Mouse (Mus musculus): Measurements from ENCODE around the gene Ucn2. TPM values are rescaled to one million over a fixed set of nuclear protein-coding genes. Genes with fewer than 3 reads are reported as not detected.

Ucn2 gene
- polyA plus RNA-seq, 1 experiment, result 0.09 TPM

DNA sequence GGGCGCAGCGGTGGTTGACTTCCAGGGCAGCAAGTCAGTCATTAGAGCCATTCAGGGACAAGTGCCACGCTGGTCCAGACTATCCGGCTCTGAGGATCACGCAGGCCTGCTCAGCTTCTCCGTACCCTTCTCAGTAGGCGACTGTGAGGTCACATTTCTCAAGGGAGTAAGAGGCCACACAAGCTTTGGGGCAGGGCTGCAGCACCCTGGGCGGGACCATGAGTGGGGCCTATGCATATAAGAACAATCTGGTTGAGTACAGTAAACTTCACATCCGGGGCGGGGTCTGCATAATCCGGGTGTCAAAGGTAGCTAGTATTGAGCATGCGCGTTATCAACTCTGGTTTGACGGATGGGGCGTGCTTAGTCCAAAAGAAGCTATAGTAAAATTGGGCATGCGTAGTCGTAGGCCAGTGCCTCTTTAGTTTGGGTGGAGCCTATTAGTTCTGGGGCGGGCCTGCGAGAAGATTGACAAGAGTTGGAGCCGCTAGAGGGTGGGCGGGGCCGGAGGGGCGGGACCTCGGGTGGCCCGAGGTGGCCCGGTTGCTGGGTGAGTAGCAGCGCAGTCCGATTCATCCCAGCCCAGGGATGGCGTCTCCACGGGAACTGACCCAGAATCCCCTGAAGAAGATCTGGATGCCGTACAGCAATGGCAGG lies 5.7 kb downstream of the Ucn2 start, which contains the start of gene Pfkfb4:
Gene Pfkfb4 (plus strand): TSS at position 351 of the 657 bp plus-strand sequence.
- peak; percentile 98 for DNase-seq (ENCODE audit: low read depth, low spot score)
- WGBS, result under 1% methylated on average over 31 of the region's 31 CpGs

DNA sequence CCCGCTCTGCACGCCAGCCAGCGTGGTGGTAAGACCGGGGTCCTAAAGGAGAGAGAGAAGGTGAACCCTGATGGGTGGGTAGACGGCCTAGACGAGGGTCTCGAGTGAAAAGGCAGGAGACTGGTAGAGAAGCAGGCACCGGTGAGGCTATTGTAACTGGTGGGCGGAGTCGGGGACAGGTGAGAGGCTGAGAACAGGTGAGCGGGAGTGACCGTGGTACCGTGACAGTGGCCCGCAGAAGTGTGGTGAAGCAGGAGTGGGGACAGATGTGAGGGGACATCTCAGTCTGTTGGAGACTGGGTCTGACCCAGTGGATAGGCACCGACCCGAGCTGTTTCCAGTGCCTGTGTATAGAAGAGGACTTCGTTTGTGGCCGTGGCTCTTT lies 6.3 kb downstream of the Ucn2 start:
- WGBS, result 6% methylated on average over 18 of the region's 18 CpGs
- no peak for DNase-seq (ENCODE audit: low read depth, low spot score)

DNA sequence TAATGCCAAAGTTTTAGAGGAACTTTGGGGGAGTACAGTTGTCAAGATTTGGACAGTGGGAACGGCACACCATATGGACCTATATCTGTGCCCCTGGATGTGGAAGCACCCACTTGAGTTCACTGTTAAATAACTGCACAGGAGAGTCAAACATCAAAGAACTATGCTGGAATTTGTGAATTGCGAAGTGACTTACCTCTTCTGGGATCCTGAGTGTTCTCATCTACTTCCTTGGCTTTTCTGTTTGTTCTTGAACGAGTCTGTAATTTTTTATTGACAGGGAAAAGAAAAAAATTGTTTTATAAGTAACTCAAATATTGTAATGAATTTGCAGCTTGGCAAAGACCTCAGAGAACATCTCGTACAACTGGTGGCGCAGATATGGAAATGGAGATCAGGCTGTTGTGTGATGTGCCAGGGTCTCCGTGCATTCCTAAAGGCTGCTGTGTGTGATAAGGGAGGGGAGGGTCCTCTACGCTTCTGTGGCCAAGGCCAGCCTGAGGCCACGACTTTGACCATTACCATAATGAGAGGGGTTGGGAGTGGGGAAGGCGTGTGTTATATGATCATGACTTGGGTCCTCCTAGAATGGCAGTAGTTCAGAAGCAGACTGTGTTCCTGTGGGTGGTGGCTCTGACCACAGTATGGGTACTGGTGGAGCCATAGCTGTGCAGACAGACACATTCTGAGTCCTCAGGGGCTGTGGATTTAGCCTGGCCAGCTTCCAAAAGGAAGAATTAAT lies 7.0 kb downstream of the Ucn2 start:
- no peak for DNase-seq (ENCODE audit: low read depth, low spot score)
- WGBS, result 62% methylated on average over 9 of the region's 9 CpGs

DNA sequence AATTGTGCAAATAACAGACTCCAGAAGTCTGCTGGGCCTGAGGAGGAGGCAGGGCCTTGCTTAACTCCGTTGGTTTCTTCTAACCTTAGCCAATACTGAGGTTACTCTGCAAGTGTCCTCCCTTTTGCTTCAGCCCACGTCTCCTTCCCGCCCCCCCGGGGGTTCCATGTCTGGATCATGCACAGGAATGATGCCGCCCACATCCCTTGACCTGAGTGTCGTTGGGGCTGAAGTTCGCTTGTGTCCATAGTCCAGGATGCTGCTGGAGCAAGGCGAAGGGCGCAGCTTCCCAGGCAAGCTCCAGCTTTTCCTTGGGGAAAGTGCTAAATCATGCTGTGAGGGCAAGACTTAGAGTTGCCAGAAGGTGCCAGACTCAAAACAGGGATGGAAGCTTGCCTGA lies 10.6 kb downstream of the Ucn2 start:
- 63% methylated on average over 9 of the region's 9 CpGs for WGBS
- DNase-seq (ENCODE audit: low read depth, low spot score), result no peak

DNA sequence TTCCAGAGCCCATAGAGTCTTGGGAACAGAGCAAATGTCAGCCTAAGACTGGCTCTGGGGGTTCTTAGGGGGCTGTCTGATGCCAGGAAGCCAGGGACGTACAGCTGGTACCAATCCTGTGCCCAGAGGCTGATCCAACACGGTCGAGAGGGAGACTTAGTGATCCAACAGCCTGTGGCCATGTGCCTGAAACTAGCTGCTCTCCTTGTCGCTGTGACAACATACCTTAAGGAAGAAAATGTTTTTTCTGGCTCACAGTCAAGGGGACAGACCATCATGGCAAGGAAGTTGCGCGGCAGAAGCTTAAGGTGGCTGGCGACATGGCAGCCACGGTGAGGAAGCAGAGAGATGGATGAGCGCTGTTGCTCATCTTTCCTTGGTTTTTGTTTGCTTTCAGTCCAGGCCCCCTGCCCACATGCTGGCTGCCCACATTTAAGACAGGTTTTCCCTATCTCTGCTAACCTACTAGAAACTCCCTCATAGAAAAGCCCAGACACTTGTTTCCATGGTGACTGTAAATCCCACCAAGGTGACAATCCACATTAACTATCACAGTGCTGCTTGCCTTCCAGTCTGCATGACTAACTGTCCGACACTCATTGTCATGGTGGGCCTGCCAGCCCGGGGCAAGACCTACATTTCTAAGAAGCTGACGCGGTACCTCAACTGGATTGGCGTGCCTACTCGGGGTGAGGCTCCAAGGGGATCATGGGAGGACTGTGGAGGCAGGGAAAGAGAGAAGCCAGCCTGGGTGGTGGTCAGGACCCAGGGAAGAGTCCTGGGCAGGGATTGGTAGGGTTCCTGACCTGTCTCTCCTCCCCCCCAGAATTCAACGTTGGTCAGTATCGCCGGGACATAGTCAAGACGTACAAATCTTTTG lies 12.7 kb downstream of the Ucn2 start:
- WGBS, result 68% methylated on average over 19 of the region's 19 CpGs
- DNase-seq (ENCODE audit: low read depth, low spot score), result no peak

DNA sequence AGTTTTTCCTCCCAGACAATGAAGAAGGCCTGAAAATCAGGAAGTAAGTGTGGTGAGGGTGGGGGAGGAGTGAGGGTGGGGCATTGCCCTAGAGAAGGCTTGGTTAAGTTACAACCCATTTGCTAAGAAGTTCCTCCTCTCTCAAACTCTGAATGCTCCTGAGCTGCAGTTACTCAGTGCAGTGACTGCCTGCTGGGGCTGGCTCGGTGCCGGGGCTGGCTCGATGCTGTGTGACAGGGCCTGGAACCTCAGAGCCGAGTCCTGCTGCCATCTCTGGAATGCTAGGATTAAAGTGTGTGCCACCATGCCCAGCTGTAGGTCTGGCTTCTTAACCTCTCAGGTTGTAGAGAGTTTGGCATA lies 13.3 kb downstream of the Ucn2 start:
- DNase-seq (ENCODE audit: low read depth, low spot score), result no peak
- WGBS, result 24% methylated on average over 4 of the region's 4 CpGs

DNA sequence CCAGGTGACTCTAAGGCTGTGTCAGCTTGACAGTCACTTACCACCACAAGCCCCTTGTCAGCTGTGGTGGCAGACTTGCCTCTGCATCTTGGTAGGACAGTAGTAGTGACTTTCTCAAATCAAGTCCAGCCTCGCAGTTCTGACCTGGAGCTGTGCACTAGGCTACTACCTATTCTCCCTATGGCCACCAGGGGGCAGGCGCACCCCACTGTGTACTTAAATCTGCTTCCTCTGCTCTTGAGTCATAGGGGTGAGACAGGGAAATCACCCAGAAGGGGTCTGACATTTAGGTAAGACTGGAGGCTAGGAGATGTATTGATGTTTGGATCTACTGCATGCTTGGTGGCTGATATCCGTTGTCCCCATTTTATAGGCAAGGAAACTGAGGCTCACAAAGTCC lies 14.9 kb downstream of the Ucn2 start:
- no peak for DNase-seq (ENCODE audit: low read depth, low spot score)
- WGBS, result 10% methylated on average over 3 of the region's 3 CpGs

DNA sequence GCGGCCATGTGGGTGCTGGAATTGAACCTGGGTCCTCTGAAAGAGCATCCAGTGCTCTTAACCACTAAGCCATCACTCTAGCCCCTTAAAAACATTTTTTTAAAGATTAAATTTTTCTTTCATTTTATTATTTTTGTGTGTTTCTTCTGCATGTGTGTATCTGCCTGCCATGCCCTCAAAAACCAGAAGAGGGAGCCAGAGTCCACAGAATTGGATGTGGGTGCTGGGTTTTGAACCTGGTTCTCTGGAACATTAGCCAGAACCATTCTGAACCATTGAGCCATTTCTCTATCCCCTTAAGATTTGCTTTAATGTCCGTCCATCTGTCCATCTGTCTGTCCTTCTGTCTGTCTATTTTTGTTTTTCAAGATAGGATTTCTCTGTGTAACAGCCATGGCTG lies 17.4 kb downstream of the Ucn2 start:
- DNase-seq (ENCODE audit: low read depth, low spot score), result no peak

DNA sequence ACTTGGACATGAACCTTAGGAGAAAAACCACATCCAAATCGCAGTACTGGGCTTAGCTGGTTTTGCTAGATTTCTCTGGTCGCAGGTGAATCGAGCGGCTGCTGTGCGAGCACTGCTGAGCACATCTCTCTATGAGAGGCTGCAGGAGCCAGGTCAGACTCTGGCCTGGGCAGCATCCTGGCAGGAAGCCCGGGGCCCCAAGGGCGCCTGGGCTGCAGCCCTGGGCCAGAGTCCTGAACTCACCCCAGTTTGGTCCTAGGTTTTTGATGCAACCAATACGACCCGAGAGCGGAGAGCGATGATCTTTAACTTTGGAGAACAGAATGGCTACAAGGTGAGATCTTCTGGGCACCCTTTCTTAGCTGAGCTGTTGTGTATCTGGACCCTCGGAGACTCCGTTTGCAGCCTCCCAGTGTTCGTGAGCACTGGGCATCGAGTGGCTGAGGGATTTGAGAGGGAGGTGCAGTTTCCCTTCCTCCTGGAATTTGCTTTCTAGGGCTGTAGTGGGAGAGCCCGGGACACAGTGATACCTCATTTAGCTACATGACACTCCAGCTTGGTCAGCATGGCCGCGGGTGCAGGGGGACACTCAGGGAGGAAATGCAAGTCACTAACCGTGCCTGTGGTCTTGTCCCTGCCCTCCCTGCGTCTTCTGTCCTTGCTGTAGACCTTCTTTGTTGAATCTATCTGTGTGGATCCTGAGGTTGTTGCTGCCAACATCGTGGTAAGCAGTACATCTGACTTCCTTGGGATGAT lies 21.4 kb downstream of the Ucn2 start:
- DNase-seq (ENCODE audit: low read depth, low spot score), result no peak
- WGBS, result 88% methylated on average over 21 of the region's 21 CpGs

More for the DNA sequence above, 17.4 kb downstream of the Ucn2 start:
- WGBS, result 65% methylated on average over 2 of the region's 2 CpGs

DNA sequence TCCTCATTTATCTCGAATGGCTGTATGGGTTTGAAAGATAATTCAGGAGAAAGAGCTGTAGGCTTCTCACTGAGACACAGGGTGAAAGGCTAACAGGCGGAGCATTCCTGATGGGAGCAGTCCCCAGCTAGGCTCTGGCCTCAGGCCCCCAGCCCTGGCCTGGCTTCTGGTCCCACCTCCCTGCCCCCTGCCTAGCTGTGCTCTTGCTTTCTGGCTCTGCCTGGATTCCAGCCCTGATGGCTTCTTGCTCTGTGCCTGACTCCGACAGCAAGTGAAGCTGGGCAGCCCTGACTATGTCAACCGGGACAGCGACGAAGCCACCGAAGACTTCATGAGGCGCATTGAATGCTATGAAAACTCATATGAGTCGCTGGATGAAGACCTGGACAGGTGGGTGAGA lies 22.3 kb downstream of the Ucn2 start:
- no peak for DNase-seq (ENCODE audit: low read depth, low spot score)
- 93% methylated on average over 9 of the region's 9 CpGs for WGBS

DNA sequence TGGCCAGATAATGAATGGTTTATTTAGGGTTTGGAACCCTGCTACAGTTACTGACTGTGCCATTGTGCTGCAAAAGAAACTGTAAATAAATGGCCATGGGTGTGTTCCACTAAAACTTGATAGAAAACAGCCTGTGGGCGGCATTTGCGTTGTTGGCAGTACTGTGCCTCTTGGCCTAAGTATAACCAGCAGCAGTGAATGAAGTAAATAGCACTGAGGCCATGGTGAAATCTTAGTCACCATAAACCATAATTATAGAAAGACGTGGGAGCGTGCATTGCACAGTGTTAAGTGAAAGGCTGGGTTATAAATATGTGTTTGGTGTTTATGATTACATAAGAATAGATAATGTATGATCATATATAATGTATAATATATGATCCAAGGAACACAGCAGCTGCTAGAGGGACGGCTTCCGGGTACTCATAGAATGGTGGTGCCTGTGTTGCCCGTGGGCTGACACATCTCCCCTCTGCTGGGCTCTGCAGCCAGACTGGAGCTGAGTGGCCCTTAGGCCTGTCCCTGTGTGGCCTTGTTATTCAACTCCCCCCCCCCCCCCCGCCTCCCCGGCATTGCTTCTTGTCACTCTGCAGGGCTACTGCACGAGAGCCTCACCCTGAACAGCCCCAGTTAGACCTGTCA lies 23.3 kb downstream of the Ucn2 start:
- 35% methylated on average over 10 of the region's 10 CpGs for WGBS
- no peak for DNase-seq (ENCODE audit: low read depth, low spot score)

DNA sequence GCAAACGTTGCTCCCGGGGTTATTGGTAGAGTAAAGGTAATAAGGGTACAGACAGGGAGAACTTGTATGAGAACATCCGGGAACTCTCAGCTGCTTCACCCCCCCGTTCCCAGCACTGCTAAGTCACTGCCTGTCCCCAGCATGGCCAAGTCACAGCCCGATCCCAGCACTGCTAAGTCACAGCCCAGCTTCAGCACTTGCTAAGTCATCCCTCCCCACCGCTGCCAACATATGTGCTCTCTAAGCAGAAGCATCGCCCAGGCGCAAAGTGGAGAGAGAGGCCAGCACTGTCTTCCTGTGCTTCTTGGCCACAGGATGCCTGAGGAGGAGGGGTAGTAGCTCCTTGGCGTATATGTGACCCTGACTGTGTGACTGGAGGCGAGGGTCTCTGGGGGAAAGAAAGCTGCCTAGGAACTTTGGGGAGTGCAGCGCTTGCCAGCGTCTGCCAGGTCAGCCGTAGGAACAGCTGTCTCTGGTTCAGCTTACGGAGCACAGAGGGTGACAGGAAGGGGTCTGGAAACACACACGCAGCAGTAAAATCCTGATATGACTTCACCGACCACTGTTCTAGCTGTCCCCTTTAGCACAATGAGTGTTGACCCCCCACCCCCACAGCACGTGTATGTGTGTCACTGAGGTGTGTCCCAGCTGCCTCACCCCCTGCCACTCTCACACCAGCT lies 24.0 kb downstream of the Ucn2 start:
- no peak for DNase-seq (ENCODE audit: low read depth, low spot score)
- 49% methylated on average over 17 of the region's 17 CpGs for WGBS

DNA sequence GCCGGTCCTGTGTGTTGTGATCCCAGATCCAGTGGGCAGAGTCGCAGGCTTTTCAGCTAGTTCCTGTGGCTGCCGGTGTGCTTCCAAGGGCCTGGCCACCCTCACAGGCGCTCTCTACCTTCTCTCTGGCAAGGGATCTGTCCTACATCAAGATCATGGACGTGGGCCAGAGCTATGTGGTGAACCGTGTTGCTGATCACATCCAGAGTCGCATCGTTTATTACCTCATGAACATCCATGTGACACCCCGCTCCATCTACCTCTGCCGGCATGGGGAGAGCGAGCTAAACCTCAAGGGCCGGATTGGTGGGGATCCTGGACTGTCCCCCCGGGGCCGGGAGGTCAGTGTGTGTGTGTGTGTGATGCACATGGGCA lies 24.5 kb downstream of the Ucn2 start:
- 78% methylated on average over 14 of the region's 14 CpGs for WGBS
- no peak for DNase-seq (ENCODE audit: low read depth, low spot score)

DNA sequence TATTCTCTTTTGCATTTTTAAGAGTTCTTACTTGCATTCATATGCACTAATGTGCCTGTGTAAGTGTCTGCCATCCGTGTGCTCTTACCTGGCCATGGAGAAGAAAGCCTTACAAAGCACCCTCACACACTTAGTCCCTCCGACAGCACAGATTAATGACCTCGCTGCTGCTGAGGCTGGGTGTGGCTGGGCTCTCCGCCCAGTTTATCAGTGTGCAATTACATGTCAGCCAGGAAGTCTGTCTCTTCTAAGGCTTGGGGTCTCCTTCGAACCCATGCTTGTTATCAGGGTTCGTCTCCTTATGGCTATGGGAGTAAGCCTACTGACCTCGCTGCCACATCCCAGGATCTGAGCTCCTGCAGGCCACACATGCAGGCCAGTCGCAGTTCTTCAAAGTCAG lies 29.6 kb downstream of the Ucn2 start:
- 31% methylated on average over 8 of the region's 8 CpGs for WGBS
- DNase-seq (ENCODE audit: low read depth, low spot score), result no peak

DNA sequence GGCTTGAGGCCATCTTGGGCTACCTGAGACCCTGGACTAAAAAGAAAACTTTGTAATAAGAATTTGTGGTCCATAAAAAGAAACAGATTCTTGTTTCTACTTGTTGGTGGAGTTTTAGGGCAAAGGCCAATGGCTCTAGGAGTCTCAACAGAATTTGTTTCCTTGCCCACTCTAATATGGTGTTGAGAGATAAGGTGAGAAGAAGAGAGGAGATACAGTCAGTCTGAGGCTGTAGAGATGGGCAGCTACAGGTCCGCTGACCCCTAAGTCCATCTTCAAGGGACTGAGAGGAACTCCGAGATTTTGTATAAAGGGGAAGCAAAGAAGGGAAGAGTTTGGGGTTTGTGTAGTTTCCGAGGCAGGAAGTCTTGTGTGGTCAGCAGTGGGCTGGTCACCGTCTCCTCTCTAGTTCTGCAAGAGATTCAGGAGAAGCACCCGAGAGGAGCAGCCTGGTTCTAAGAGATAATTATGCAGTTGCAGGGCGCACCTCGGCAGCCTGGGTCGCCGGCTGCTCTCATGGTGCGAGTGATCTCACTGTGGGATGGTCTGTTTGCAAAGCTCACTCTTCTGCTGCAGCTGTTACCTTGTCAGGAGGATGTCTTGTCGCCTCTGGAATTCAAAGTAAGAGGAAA lies 31.3 kb downstream of the Ucn2 start:
- WGBS, result 72% methylated on average over 11 of the region's 11 CpGs
- DNase-seq (ENCODE audit: low read depth, low spot score), result no peak

DNA sequence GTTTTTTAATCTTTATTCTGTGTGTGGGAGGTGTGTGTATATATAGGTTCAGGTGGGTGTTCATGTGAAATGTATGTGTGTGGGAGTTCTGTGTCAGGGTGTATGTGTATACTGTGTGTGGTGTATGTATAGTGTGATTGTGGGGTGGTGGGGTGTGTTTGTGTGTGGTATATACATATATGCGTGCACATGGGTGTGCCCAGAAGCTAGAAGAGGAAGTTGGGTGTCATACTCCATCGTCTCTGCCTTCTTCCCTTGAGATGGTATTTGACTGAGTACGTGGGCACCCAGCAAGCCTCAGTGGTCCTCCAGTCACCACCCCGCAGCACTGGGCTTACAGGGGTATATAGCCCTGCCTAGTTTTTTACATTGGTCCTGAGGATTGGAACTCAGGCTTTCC lies 35.6 kb downstream of the Ucn2 start:
- 58% methylated on average over 4 of the region's 4 CpGs for WGBS
- DNase-seq (ENCODE audit: low read depth, low spot score), result no peak

DNA sequence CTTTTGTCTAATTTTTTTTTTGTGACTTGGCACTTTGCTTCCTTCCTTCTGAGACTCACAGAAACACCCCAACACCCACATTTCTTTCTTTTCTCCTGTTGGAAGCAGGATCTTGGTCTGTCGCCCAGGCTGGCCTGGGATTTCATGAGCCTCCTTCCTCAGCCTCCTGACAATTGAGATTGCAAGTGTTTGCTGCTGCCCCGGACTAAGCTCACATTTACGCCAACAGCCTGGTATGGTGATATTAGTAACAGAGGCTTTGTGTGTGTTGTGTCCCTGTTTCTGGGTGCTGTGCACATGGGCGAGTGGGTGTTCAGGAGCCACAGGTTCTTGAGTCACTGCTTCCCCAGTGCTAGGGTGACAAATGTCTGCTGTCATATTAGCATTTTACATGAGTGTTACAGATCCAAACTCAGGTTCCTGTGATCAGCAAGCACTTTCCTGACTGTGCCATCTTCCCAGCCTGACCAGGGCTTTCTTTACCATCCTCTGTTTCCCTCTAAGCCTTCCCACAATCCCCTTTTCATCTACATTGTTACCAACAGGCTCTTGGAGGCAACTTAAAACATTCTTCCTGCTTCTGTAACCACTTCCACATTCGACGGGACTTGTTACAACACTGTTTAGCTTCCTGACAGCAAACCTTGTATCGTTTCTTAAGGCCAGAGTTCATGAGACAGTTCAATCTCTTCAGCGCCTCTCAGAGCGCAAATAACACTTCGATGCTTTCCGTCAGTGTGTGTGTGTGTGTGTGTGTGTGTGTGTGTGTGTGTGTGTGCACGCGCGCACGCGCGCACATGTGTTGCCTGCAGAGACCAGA lies 37.3 kb downstream of the Ucn2 start:
- DNase-seq (ENCODE audit: low read depth, low spot score), result no peak
- WGBS, result 74% methylated on average over 17 of the region's 17 CpGs

DNA sequence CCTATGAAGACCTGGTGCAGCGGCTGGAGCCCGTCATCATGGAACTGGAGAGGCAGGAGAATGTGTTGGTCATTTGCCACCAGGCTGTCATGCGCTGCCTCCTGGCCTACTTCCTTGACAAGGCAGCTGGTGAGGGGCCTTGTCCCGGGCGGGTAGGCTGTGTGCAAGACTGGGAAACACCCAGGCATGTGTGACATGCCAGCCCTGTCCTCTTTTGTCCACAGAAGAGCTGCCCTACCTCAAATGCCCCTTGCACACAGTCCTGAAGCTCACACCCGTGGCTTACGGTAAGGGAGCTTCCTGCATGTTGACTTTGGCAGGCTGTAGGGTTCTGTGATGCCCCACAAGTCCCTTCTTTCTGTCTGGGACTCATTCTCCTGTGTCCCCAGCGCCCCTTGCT lies 41.7 kb downstream of the Ucn2 start:
- 27% methylated on average over 8 of the region's 8 CpGs for WGBS
- DNase-seq (ENCODE audit: low read depth, low spot score), result no peak
